In the genomic region with DNA sequence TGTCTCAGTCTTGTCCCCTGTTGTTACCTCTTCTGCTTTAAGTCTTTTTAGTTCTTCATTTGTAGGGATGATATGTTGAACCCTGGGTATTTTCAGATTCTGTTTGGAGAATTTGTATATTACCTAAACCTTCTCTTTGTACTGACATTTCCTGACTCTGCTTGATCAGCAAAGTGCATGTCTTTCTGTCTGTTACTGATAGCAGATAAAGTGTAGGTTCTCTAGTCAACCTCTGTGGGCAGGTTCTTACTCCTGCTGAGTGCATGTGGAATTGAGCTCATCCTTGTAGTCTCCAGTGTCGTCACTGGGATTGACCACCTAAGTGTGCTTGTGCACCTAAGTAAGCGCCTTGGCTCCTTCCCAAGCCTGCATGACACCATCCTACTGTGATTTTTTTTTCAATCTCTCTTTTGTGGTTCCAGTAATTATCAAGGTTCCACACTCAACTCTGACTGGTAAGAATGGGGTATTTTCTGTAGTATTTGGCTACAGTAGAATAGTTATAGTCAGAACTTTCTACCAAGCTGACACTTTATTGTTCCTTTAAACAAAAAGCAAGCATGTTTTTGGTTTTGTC, we compare ENCODE assay signal across 16 mouse cellular contexts.
"Had no signal": no experiment of that assay in that cellular context is flagged by ENCODE, and none has a peak within 500 bp of the region (broad histone marks: within the 10 kb centered on the region; RNA-seq: fewer than 3 reads in every experiment).

No protein-coding gene starts in this region.

- H3K9me3 ChIP-seq: limb, embryonic 15.5 days; megakaryocyte, embryonic 14.5 days; midbrain, embryonic 12.5 days; stomach, embryonic 15.5 days had no signal

- DNase-seq: kidney, adult 8-10 months; kidney, postnatal 25 days; layer of hippocampus, adult 9-11 months; layer of hippocampus, postnatal 36 days; lung, adult 2 months; lung, postnatal 4 days; right cerebral cortex, adult 18-20 months; thymus, adult 2 months; thymus, postnatal 25 days had no signal

- H3K4me3 ChIP-seq: limb, embryonic 15.5 days; megakaryocyte, embryonic 14.5 days; midbrain, embryonic 12.5 days; stomach, embryonic 15.5 days had no signal

- H3K27me3 ChIP-seq: limb, embryonic 15.5 days; megakaryocyte, embryonic 14.5 days; midbrain, embryonic 12.5 days; stomach, embryonic 15.5 days had no signal

- H3K27ac ChIP-seq: limb, embryonic 15.5 days; midbrain, embryonic 12.5 days; stomach, embryonic 15.5 days had no signal

- H3K4me2 ChIP-seq: limb, embryonic 15.5 days; midbrain, embryonic 12.5 days; stomach, embryonic 15.5 days had no signal

- H3K4me1 ChIP-seq: limb, embryonic 15.5 days; midbrain, embryonic 12.5 days; stomach, embryonic 15.5 days had no signal

- ATAC-seq: intestine, postnatal 0 days; lung, postnatal 0 days; midbrain, embryonic 16.5 days had no signal

- H3K9ac ChIP-seq: limb, embryonic 15.5 days; midbrain, embryonic 12.5 days; stomach, embryonic 15.5 days had no signal
